Mouse (Mus musculus): Measurements from ENCODE around the gene Gigyf1.

The Gigyf1 gene

GRCm38 (mm10) chr5:137539291-137539801 is 21.0 kb downstream of the Gigyf1 start:
- ChIA-PET CTCF (interaction anchor here in 3 of 4 experiments (0.6 to 1.8 kb wide), 6 partner anchors 21 to 670 kb away, joined by 3 to 4 read pairs (median 4); partner anchors contain the start of gene Gigyf1 (in 1 of the 3)), POLR2A (interaction anchor here in 3 of 4 experiments (0.5 to 1.3 kb wide), 5 partner anchors 10 to 189 kb away, joined by 3 to 4 read pairs (median 4); partner anchors contain the start of gene Pop7 (in 1 of the 3))

GRCm38 (mm10) chr5:137540991-137541390 is 22.6 kb downstream of the Gigyf1 start:
- ChIA-PET CTCF (interaction anchor here in 2 of 4 experiments (0.7 to 1.2 kb wide), 4 partner anchors 23 to 417 kb away, joined by 4 to 5 read pairs (median 4); partner anchors contain the start of gene Gigyf1 (in 1 of the 2)), POLR2A (interaction anchor here in 3 of 4 experiments (0.6 to 1.8 kb wide), 8 partner anchors 9 to 544 kb away, joined by 3 to 5 read pairs (median 4); partner anchors contain the start of genes Pop7 (in 1 of the 3) and Serpine1 (in 1 of the 3))

GRCm38 (mm10) chr5:137541768-137542540 is 23.6 kb downstream of the Gigyf1 start:
- POLR2A ChIA-PET = interaction anchor here in 3 of 4 experiments (0.7 to 1.8 kb wide), 5 partner anchors 8 to 39 kb away, joined by 3 to 5 read pairs (median 4); partner anchors contain the start of genes Actl6b (in 1 of the 3) and Pop7 (in 1 of the 3)
- CTCF ChIA-PET = interaction anchor here in 3 of 4 experiments (0.5 to 1.1 kb wide), 4 partner anchors 60 to 418 kb away, joined by 3 to 10 read pairs (median 4); no protein-coding TSS in a partner anchor

- ChIA-PET CTCF (interaction anchor here in 3 of 4 experiments (0.5 to 1.4 kb wide), 5 partner anchors 9 to 226 kb away, joined by 3 read pairs; partner anchors contain the start of gene Actl6b (in 1 of the 3)), POLR2A (interaction anchor here in 3 of 4 experiments (0.7 to 1.4 kb wide), 7 partner anchors 9 to 43 kb away, joined by 3 to 4 read pairs (median 3); partner anchors contain the start of genes Actl6b (in 2 of the 3), Pop7 (in 2 of the 3) and Tfr2 (in 1 of the 3))
Measured at GRCm38 (mm10) chr5:137544926-137545325, 26.6 kb downstream of the Gigyf1 start.

GRCm38 (mm10) chr5:137545596-137545995 is 27.2 kb downstream of the Gigyf1 start:
- ChIA-PET CTCF (interaction anchor here in 3 of 4 experiments (0.5 to 1.4 kb wide), 6 partner anchors 8 to 201 kb away, joined by 3 to 4 read pairs (median 3); partner anchors contain the start of genes Actl6b (in 1 of the 3) and Gigyf1 (in 1 of the 3)), POLR2A (interaction anchor here in 3 of 4 experiments (0.5 to 1.4 kb wide), 10 partner anchors 8 to 238 kb away, joined by 3 to 5 read pairs (median 3); partner anchors contain the start of genes Actl6b (in 2 of the 3), Pop7 (in 2 of the 3), Gigyf1 (in 1 of the 3) and Srrt (in 1 of the 3))

- ChIA-PET CTCF (interaction anchor here in 2 of 4 experiments (1.0 to 1.1 kb wide), 2 partner anchors 10 to 37 kb away, joined by 3 read pairs; no protein-coding TSS in a partner anchor), POLR2A (interaction anchor here in 3 of 4 experiments (0.6 to 2.0 kb wide), 5 partner anchors 9 to 48 kb away, joined by 3 to 6 read pairs (median 3); partner anchors contain the start of gene Gigyf1 (in 1 of the 3))
Measured at GRCm38 (mm10) chr5:137549840-137550239, 31.5 kb downstream of the Gigyf1 start.

GRCm38 (mm10) chr5:137551119-137551518 is 32.8 kb downstream of the Gigyf1 start:
- POLR2A ChIA-PET = interaction anchor here in 1 of 4 experiments (1.3 kb wide), 1 partner anchor 12 kb away, joined by 4 read pairs; no protein-coding TSS in a partner anchor

GRCm38 (mm10) chr5:137553000-137553399 is 34.7 kb downstream of the Gigyf1 start:
- POLR2A ChIA-PET = interaction anchor here in 2 of 4 experiments (0.6 to 1.6 kb wide), 4 partner anchors 8 to 75 kb away, joined by 3 read pairs; partner anchors contain the start of genes Fbxo24 (in 1 of the 2), Gigyf1 (in 1 of the 2) and Lrch4 (in 1 of the 2)

More at GRCm38 (mm10) chr5:137551119-137551518, 32.8 kb downstream of the Gigyf1 start:
- CTCF ChIA-PET = interaction anchor here in 1 of 4 experiments (0.7 kb wide), 1 partner anchor 176 kb away, joined by 6 read pairs; no protein-coding TSS in a partner anchor

GRCm38 (mm10) chr5:137553411-137553837 is 35.1 kb downstream of the Gigyf1 start, which contains the start of gene Actl6b:
Gene Actl6b (plus strand): TSS chr5:137553517.
- ChIA-PET CTCF (interaction anchor here in 3 of 4 experiments (0.6 to 1.7 kb wide), 9 partner anchors 8 to 706 kb away, joined by 3 to 8 read pairs (median 4); partner anchors contain the start of gene Pop7 (in 1 of the 3)), POLR2A (interaction anchor here in 3 of 4 experiments (0.5 to 1.6 kb wide), 7 partner anchors 8 to 88 kb away, joined by 3 to 4 read pairs (median 3); partner anchors contain the start of genes Fbxo24 (in 1 of the 3), Gigyf1 (in 1 of the 3), Lrch4 (in 1 of the 3) and Sap25 (in 1 of the 3))

More at GRCm38 (mm10) chr5:137553000-137553399, 34.7 kb downstream of the Gigyf1 start:
- CTCF ChIA-PET = interaction anchor here in 3 of 4 experiments (0.6 to 1.7 kb wide), 6 partner anchors 15 to 429 kb away, joined by 3 to 6 read pairs (median 4); partner anchors contain the start of gene Pop7 (in 1 of the 3)

- POLR2A ChIA-PET = interaction anchor here in 3 of 4 experiments (0.5 to 1.6 kb wide), 6 partner anchors 9 to 87 kb away, joined by 3 to 4 read pairs (median 3); partner anchors contain the start of genes Fbxo24 (in 1 of the 3), Lrch4 (in 1 of the 3) and Sap25 (in 1 of the 3)
- CTCF ChIA-PET = interaction anchor here in 3 of 4 experiments (0.6 to 1.7 kb wide), 8 partner anchors 9 to 705 kb away, joined by 3 to 8 read pairs (median 4); partner anchors contain the start of gene Pop7 (in 1 of the 3)
Measured at GRCm38 (mm10) chr5:137553898-137554297, 35.5 kb downstream of the Gigyf1 start.

- ChIA-PET CTCF (interaction anchor here in 1 of 4 experiments (0.7 kb wide), 1 partner anchor 49 kb away, joined by 6 read pairs; no protein-coding TSS in a partner anchor), POLR2A (no interaction called here)
Measured at GRCm38 (mm10) chr5:137561556-137561955, 43.2 kb downstream of the Gigyf1 start.

- ChIA-PET CTCF (interaction anchor here in 1 of 4 experiments (0.5 kb wide), 1 partner anchor 459 kb away, joined by 3 read pairs; no protein-coding TSS in a partner anchor), POLR2A (no interaction called here)
Measured at GRCm38 (mm10) chr5:137562965-137563364, 44.6 kb downstream of the Gigyf1 start.

- ChIA-PET POLR2A (interaction anchor here in 1 of 4 experiments (0.5 kb wide), 1 partner anchor 211 kb away, joined by 3 read pairs; no protein-coding TSS in a partner anchor), CTCF (interaction anchor here in 2 of 4 experiments (0.5 to 1.3 kb wide), 2 partner anchors 21 to 227 kb away, joined by 3 to 4 read pairs; no protein-coding TSS in a partner anchor)
Measured at GRCm38 (mm10) chr5:137565744-137566143, 47.4 kb downstream of the Gigyf1 start.

GRCm38 (mm10) chr5:137566416-137566815 is 48.1 kb downstream of the Gigyf1 start:
- CTCF ChIA-PET = no interaction called here
- POLR2A ChIA-PET = interaction anchor here in 2 of 4 experiments (0.5 to 1.2 kb wide), 4 partner anchors 29 to 210 kb away, joined by 3 read pairs; partner anchors contain the start of gene Pop7 (in 1 of the 2)

GRCm38 (mm10) chr5:137568223-137568798 is 50.0 kb downstream of the Gigyf1 start:
- CTCF ChIA-PET = interaction anchor here in 2 of 4 experiments (0.6 to 1.2 kb wide), 3 partner anchors 15 to 1730 kb away, joined by 3 to 14 read pairs (median 3); partner anchors contain the start of gene Actl6b (in 1 of the 2)
- POLR2A ChIA-PET = interaction anchor here in 3 of 4 experiments (0.5 to 2.0 kb wide), 12 partner anchors 11 to 624 kb away, joined by 3 to 8 read pairs (median 4); partner anchors contain the start of genes Epo (in 1 of the 3), Gnb2 (in 1 of the 3) and Srrt (in 1 of the 3)

- ChIA-PET POLR2A (interaction anchor here in 3 of 4 experiments (0.6 to 2.0 kb wide), 14 partner anchors 10 to 625 kb away, joined by 3 to 8 read pairs (median 3); partner anchors contain the start of genes Epo (in 1 of the 3), Fbxo24 (in 1 of the 3), Gnb2 (in 1 of the 3) and Lrch4 (in 1 of the 3)), CTCF (interaction anchor here in 2 of 4 experiments (0.6 to 1.3 kb wide), 6 partner anchors 13 to 1729 kb away, joined by 3 to 14 read pairs (median 4); partner anchors contain the start of genes Ephb4 (in 1 of the 2) and Gigyf1 (in 1 of the 2))
Measured at GRCm38 (mm10) chr5:137569031-137569430, 50.7 kb downstream of the Gigyf1 start.

All from embryonic stem cell, embryonic (primary cell).